Mouse (Mus musculus): ENCODE data around the gene Lin7c.

- TF ChIP-seq CTCF (IDR thresholded peaks at IDR 0.05; ENCODE audit: low read depth), result no peak
- no peak for TF ChIP-seq EP300 (IDR thresholded peaks at IDR 0.05; ENCODE audit: low read depth)
Observed at GRCm38 (mm10) chr2:109935194-109935593, 44.5 kb downstream of the Lin7c start.
